Mouse (Mus musculus): Measurements from ENCODE around the gene 2210408I21Rik. TPM values are rescaled to one million over a fixed set of nuclear protein-coding genes. Genes with fewer than 3 reads are reported as not detected.

The 2210408I21Rik gene
- total RNA-seq, 2 experiments from 2014 or later = 5.9 to 7.3 TPM

GRCm38 (mm10) chr13:77478425-77479119, 343.2 kb downstream of the 2210408I21Rik start:
- DNase-seq (ENCODE audit: low spot score in 2 of 2) = no peak

DNA sequence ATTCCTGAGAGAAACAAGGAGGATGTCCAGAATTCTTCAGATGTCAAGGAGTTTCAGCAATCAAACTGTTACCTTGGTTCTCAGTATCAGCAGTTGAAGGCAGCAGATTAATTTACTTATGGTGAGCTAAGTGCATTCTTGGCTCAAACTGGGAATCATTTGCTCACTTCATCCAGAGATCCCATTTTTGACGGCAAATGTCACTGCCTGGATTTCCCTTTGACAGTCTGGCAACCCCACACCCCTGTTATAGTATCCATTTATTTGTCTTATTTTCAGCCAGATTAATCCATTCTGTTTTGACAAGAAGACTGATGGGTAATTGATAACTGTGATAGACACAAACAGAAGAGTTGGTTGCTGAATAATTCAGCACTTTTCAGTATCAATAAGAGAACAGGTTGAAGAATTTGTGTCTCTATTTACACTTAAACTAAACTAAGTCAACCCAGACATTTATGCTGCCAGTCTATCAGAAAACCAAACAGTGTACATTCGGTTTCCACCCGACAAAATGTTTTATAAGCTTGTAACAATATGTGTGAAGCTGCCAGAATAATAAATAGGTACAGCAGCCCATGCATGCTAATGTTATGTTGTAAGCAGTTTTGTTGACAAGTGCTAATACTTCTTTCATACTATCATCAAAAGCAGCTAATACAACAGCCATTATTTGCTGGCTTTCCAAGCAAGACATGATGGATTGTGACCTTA, 354.8 kb downstream of the 2210408I21Rik start:
- DNase-seq (ENCODE audit: low spot score in 2 of 2) = no peak

DNA sequence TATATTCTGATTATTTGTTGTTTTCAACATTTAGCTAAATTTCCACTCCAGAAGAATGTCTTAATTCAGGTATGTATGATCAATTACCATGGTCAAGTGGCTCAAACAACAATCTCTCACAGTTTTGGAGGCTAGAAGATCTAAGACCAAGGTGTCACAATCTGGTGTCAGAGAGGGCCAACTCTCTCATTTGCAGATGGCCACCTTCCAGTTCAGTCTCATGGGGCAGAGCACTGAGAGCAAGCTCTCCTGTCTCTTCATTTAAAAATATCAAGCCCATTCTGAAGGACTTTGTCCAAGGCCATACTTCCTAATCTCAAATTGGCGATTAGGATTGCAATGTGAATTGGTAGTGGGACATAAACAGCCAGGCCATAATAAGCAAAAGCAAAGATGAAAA, 378.7 kb downstream of the 2210408I21Rik start:
- no peak for DNase-seq (ENCODE audit: low spot score in 2 of 2)

DNA sequence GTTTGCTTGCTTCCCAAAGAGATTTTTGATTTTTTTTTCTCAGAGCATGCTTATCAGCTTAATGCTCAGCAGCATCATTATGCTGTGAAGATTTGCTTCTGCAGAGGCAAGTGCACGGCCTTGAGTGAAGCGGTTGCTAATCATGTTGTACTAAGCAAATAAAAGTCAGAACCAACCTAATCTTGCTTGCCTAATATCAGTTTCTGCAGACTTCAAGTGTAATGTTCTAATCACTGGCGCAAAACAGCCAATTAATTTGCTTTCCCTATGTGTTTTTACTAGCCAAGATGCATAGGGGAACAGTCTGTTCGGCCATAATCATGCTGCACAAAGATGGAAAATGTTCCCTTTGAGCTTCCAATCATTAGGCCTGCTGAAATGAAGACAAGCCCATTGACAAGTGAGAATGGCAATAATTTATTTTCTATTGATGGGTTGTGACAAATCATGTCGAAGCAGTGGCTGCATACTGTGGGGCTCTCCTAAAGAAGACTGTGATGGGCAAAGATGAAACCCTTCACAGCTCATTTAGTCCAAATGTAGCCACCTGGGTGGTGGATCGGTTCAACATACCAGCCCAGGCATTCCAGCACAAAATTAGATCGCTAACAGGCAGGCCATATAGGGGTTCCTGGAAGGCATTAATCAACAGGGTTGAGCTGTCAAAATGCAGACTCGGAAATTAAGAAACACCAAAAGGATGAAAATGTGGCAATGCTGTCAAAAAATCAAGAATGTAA, 393.8 kb downstream of the 2210408I21Rik start:
- DNase-seq (ENCODE audit: low spot score in 2 of 2) = no peak

- no peak for DNase-seq (ENCODE audit: low spot score in 2 of 2)
These were observed 394.4 kb downstream of the 2210408I21Rik start for GRCm38 (mm10) chr13:77529760-77530159.

- DNase-seq (ENCODE audit: low spot score in 2 of 2) = no peak
These were observed 402.1 kb downstream of the 2210408I21Rik start for GRCm38 (mm10) chr13:77537466-77537865.

DNA sequence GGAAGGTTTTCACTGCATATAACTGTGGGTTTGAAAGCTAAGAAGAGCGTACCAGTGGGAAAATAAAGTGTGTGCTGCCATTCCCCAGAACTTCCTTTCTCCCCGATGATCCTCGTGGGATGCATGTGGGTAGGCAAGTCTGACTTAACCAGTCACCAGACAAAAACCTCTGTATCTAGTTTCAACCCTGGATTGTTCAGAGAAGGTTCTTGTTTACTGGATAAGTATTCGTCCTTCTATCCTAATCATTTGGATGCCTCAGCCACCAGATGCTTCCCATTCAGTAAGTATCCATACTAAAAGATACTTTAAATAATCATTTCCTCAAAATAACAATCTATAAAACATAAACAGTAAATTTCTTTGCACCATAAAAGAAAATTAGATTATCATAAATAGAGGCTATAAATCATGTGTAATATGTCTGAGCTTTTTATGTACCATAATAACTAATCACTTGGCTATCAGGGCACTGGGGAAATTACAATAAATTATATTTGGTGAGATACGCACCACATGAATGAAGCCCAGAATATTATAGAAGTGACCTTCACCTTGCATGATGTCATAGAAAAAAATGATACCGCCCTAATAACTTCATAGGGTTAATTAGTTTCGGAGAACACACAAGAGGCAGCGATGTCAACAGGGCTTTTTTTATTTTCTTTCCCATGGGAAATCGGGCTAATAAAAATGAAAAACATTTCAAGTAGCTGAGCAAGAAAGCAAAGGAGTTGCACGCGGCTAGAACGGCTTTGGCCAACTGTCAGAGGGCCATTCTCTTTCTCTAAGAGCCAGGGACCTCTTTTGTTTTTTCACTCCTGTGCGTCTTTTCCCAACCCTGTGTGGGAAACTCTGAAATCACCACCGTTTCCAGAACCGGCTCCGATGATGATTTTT, 412.4 kb downstream of the 2210408I21Rik start:
- no peak for DNase-seq (ENCODE audit: low spot score in 2 of 2)

GRCm38 (mm10) chr13:77548386-77548695, 413.0 kb downstream of the 2210408I21Rik start:
- DNase-seq (ENCODE audit: low spot score in 2 of 2) = no peak

- no peak for DNase-seq (ENCODE audit: low spot score in 2 of 2)
These were observed 413.4 kb downstream of the 2210408I21Rik start for GRCm38 (mm10) chr13:77548750-77549149.

DNA sequence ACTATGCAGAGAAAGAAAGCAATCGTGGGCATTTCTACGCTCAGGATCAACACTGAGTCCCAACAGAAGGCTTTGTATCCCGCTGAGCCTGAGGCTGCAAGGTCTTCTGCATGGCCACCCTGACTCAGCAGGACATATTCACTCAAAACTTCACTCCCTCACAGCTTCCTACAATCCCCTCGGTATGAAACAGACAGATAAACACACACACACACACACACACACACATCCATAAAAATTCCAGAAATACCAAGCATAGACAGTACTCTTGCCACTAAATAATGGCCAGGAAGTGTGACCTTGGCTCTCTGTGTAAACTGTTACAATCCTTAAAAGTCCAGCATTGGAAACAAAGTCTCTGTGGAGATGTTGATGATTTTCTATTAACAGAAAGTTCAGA, 458.7 kb downstream of the 2210408I21Rik start:
- no peak for DNase-seq (ENCODE audit: low spot score in 2 of 2)

DNA sequence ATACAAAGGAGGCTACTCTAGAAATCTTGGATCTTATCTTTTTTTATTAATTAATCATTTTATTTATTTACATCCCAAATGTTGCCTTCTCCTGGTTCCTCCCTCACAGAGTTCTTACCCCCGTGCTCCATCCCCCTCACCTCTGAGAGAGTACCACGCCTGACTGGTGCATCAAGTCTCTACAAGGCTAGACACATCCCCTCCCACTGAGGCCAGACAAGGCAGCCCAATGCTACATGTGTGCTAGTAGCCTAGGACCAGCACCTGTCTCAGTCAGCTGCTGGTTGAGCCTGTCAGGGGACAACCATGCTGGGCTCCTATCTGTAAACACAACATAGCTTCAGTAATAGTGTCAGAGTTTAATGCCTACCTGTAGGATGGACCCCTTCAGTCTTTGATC, 480.0 kb downstream of the 2210408I21Rik start:
- DNase-seq (ENCODE audit: low spot score in 2 of 2) = no peak

Other genes with a start within 250 kb of the 2210408I21Rik start
- 10 to 100 TPM; 17.3 to 21.6 TPM for gene Slf1, start 67 bp upstream of the 2210408I21Rik start, total RNA-seq (2021)